Mouse (Mus musculus): Measurements from ENCODE around the gene Arvcf. TPM values are rescaled to one million over a fixed set of nuclear protein-coding genes. Genes with fewer than 3 reads are reported as not detected.
A peak's percentile ranks its signal among the peaks of the same experiment; 100 is the strongest.

The Arvcf gene
- polyA plus RNA-seq, 1 experiment from 2014 or later: 23.5 TPM

GRCm38 (mm10) chr16:18362948-18363347 lies 15.0 kb downstream of the Arvcf start:
- H3K27me3 ChIP-seq (replicated peaks; ENCODE audit: control insufficient read depth, insufficient read depth, low read length): no peaks in the 10 kb centered on the region
- H3K9me3 ChIP-seq (ENCODE audit: control insufficient read depth, low read length): no peaks in the 10 kb centered on the region
- no peak overlapping the region for H3K9ac ChIP-seq (ENCODE audit: low read depth, low read length)
- H3K4me3 ChIP-seq (ENCODE audit: low read depth, low read length): no peak overlapping the region
- no peaks in the 10 kb centered on the region for H3K4me1 ChIP-seq (ENCODE audit: control insufficient read depth, insufficient read depth, low read length)
- WGBS: 66% methylated on average over 8 of the region's 8 CpGs
- H3K36me3 ChIP-seq (ENCODE audit: control insufficient read depth, insufficient read depth, low read length): no peaks in the 10 kb centered on the region
- no peak for ATAC-seq (ENCODE audit: low read depth)
- no peak for DNase-seq (ENCODE audit: low spot score)
- no peak overlapping the region for H3K27ac ChIP-seq (replicated peaks; ENCODE audit: low read depth, low read length)
- no peak overlapping the region for H3K4me2 ChIP-seq (ENCODE audit: low read depth, low read length)

GRCm38 (mm10) chr16:18366849-18367248 lies 18.9 kb downstream of the Arvcf start:
- H3K27me3 ChIP-seq (replicated peaks; ENCODE audit: control insufficient read depth, insufficient read depth, low read length): no peaks in the 10 kb centered on the region
- H3K9me3 ChIP-seq (ENCODE audit: control insufficient read depth, low read length): no peaks in the 10 kb centered on the region
- WGBS: 66% methylated on average over 4 of the region's 4 CpGs
- H3K4me3 ChIP-seq (ENCODE audit: low read depth, low read length): no peak overlapping the region
- no peaks in the 10 kb centered on the region for H3K4me1 ChIP-seq (ENCODE audit: control insufficient read depth, insufficient read depth, low read length)
- no peaks in the 10 kb centered on the region for H3K36me3 ChIP-seq (ENCODE audit: control insufficient read depth, insufficient read depth, low read length)
- no peak overlapping the region for H3K9ac ChIP-seq (ENCODE audit: low read depth, low read length)
- DNase-seq (ENCODE audit: low spot score): peak; percentile 47
- no peak for ATAC-seq (ENCODE audit: low read depth)
- H3K27ac ChIP-seq (replicated peaks; ENCODE audit: low read depth, low read length): no peak overlapping the region
- no peak overlapping the region for H3K4me2 ChIP-seq (ENCODE audit: low read depth, low read length)

- Histone ChIP-seq H3K4me3 (ENCODE audit: low read depth, low read length) (no peak overlapping the region), H3K27ac (replicated peaks; ENCODE audit: low read depth, low read length) (no peak overlapping the region), H3K27me3 (replicated peaks; ENCODE audit: control insufficient read depth, insufficient read depth, low read length) (no peaks in the 10 kb centered on the region), H3K36me3 (ENCODE audit: control insufficient read depth, insufficient read depth, low read length) (no peaks in the 10 kb centered on the region), H3K9me3 (ENCODE audit: control insufficient read depth, low read length) (no peaks in the 10 kb centered on the region), H3K9ac (ENCODE audit: low read depth, low read length) (no peak overlapping the region), H3K4me1 (ENCODE audit: control insufficient read depth, insufficient read depth, low read length) (no peaks in the 10 kb centered on the region), H3K4me2 (ENCODE audit: low read depth, low read length) (no peak overlapping the region)
- no peak for ATAC-seq (ENCODE audit: low read depth)
- no peak for DNase-seq (ENCODE audit: low spot score)
- WGBS: 95% methylated on average over 3 of the region's 3 CpGs
These were observed 22.2 kb downstream of the Arvcf start for GRCm38 (mm10) chr16:18370197-18370596.

- H3K27me3 ChIP-seq (replicated peaks; ENCODE audit: control insufficient read depth, insufficient read depth, low read length): no peaks in the 10 kb centered on the region
- H3K36me3 ChIP-seq (ENCODE audit: control insufficient read depth, insufficient read depth, low read length): no peaks in the 10 kb centered on the region
- 87% methylated on average over 4 of the region's 4 CpGs for WGBS
- DNase-seq (ENCODE audit: low spot score): no peak
- no peak overlapping the region for H3K9ac ChIP-seq (ENCODE audit: low read depth, low read length)
- no peak overlapping the region for H3K4me2 ChIP-seq (ENCODE audit: low read depth, low read length)
- no peak overlapping the region for H3K4me3 ChIP-seq (ENCODE audit: low read depth, low read length)
- no peak for ATAC-seq (ENCODE audit: low read depth)
- H3K4me1 ChIP-seq (ENCODE audit: control insufficient read depth, insufficient read depth, low read length): no peaks in the 10 kb centered on the region
- no peak overlapping the region for H3K27ac ChIP-seq (replicated peaks; ENCODE audit: low read depth, low read length)
- no peaks in the 10 kb centered on the region for H3K9me3 ChIP-seq (ENCODE audit: control insufficient read depth, low read length)
These were observed 25.6 kb downstream of the Arvcf start for GRCm38 (mm10) chr16:18373632-18374031.

GRCm38 (mm10) chr16:18376297-18376954 lies 28.4 kb downstream of the Arvcf start:
- 74% methylated on average over 6 of the region's 7 CpGs for WGBS
- Histone ChIP-seq H3K4me2 (ENCODE audit: low read depth, low read length) (no peak overlapping the region), H3K9me3 (ENCODE audit: control insufficient read depth, low read length) (no peaks in the 10 kb centered on the region), H3K27ac (replicated peaks; ENCODE audit: low read depth, low read length) (no peak overlapping the region), H3K4me3 (ENCODE audit: low read depth, low read length) (no peak overlapping the region), H3K27me3 (replicated peaks; ENCODE audit: control insufficient read depth, insufficient read depth, low read length) (no peaks in the 10 kb centered on the region), H3K36me3 (ENCODE audit: control insufficient read depth, insufficient read depth, low read length) (no peaks in the 10 kb centered on the region), H3K4me1 (ENCODE audit: control insufficient read depth, insufficient read depth, low read length) (peaks cover 7% of the 10 kb centered on the region; the same call in 1 of the 2 replicates), H3K9ac (ENCODE audit: low read depth, low read length) (no peak overlapping the region)
- ATAC-seq (ENCODE audit: low read depth): no peak
- no peak for DNase-seq (ENCODE audit: low spot score)

GRCm38 (mm10) chr16:18377203-18377602 lies 29.2 kb downstream of the Arvcf start:
- no peak overlapping the region for H3K4me3 ChIP-seq (ENCODE audit: low read depth, low read length)
- no peaks in the 10 kb centered on the region for H3K9me3 ChIP-seq (ENCODE audit: control insufficient read depth, low read length)
- 30% methylated on average over 3 of the region's 3 CpGs for WGBS
- H3K9ac ChIP-seq (ENCODE audit: low read depth, low read length): no peak overlapping the region
- no peak for ATAC-seq (ENCODE audit: low read depth)
- no peaks in the 10 kb centered on the region for H3K36me3 ChIP-seq (ENCODE audit: control insufficient read depth, insufficient read depth, low read length)
- DNase-seq (ENCODE audit: low spot score): no peak
- H3K4me2 ChIP-seq (ENCODE audit: low read depth, low read length): no peak overlapping the region
- no peaks in the 10 kb centered on the region for H3K27me3 ChIP-seq (replicated peaks; ENCODE audit: control insufficient read depth, insufficient read depth, low read length)
- no peak overlapping the region for H3K27ac ChIP-seq (replicated peaks; ENCODE audit: low read depth, low read length)
- H3K4me1 ChIP-seq (ENCODE audit: control insufficient read depth, insufficient read depth, low read length): peaks cover 15% of the 10 kb centered on the region

- ATAC-seq (ENCODE audit: low read depth) (no peak), DNase-seq (ENCODE audit: low spot score) (no peak)
- 11% methylated on average over 1 of the region's 1 CpGs for WGBS
These were observed 30.5 kb downstream of the Arvcf start for GRCm38 (mm10) chr16:18378489-18378888.

GRCm38 (mm10) chr16:18379338-18380001 lies 31.5 kb downstream of the Arvcf start:
- DNase-seq (ENCODE audit: low spot score): no peak
- Histone ChIP-seq H3K27me3 (replicated peaks; ENCODE audit: control insufficient read depth, insufficient read depth, low read length) (no peaks in the 10 kb centered on the region), H3K4me1 (ENCODE audit: control insufficient read depth, insufficient read depth, low read length) (peaks cover 17% of the 10 kb centered on the region), H3K36me3 (ENCODE audit: control insufficient read depth, insufficient read depth, low read length) (no peaks in the 10 kb centered on the region), H3K4me3 (ENCODE audit: low read depth, low read length) (no peak overlapping the region), H3K9ac (ENCODE audit: low read depth, low read length) (no peak overlapping the region), H3K4me2 (ENCODE audit: low read depth, low read length) (no peak overlapping the region), H3K9me3 (ENCODE audit: control insufficient read depth, low read length) (no peaks in the 10 kb centered on the region), H3K27ac (replicated peaks; ENCODE audit: low read depth, low read length) (no peak overlapping the region)
- 72% methylated on average over 8 of the region's 8 CpGs for WGBS
- ATAC-seq (ENCODE audit: low read depth): peak; percentile 27; the same call in 1 of the 2 replicates

More at GRCm38 (mm10) chr16:18378489-18378888, 30.5 kb downstream of the Arvcf start:
- Histone ChIP-seq H3K4me1 (ENCODE audit: control insufficient read depth, insufficient read depth, low read length) (peaks cover 16% of the 10 kb centered on the region), H3K27me3 (replicated peaks; ENCODE audit: control insufficient read depth, insufficient read depth, low read length) (no peaks in the 10 kb centered on the region), H3K4me3 (ENCODE audit: low read depth, low read length) (no peak overlapping the region), H3K27ac (replicated peaks; ENCODE audit: low read depth, low read length) (no peak overlapping the region), H3K36me3 (ENCODE audit: control insufficient read depth, insufficient read depth, low read length) (no peaks in the 10 kb centered on the region), H3K4me2 (ENCODE audit: low read depth, low read length) (no peak overlapping the region), H3K9me3 (ENCODE audit: control insufficient read depth, low read length) (no peaks in the 10 kb centered on the region), H3K9ac (ENCODE audit: low read depth, low read length) (no peak overlapping the region)
